Mouse (Mus musculus) midbrain, embryonic 11.5 days (tissue): ENCODE data around the gene 9130409I23Rik. TPM values are rescaled to one million over a fixed set of nuclear protein-coding genes. Genes with fewer than 3 reads are reported as not detected.

Experiments
- ATAC-seq: fragments of 200-750 bp; cut with Nextera tagmentation; 2 replicates; pipeline ENCODE4 v1.8.0; 2017; ENCODE audit warnings: moderate TSS enrichment, moderate library complexity; ENCODE audit not compliant: low FRiP score
- DNase-seq: peaks from one replicate; pipeline ENCODE4 v3.0.0; 2015; ENCODE audit warnings: low spot score; ENCODE audit errors: missing footprints
- H3K27ac ChIP-seq: fragments of 300-500 bp; sonication (generic); 2 replicates; pipeline ENCODE4 v1.5.1; 2014; ENCODE audit warnings: low read depth, low read length
- H3K27me3 ChIP-seq: fragments of 300-500 bp; sonication (generic); 2 replicates; pipeline ENCODE4 v1.6.1; 2014; ENCODE audit warnings: mild to moderate bottlenecking, low read length, moderate library complexity, mixed read lengths; ENCODE audit not compliant: control insufficient read depth, insufficient read depth
- H3K36me3 ChIP-seq: fragments of 300-500 bp; sonication (generic); 2 replicates; pipeline ENCODE4 v1.6.1; 2014; ENCODE audit warnings: mild to moderate bottlenecking, low read length, moderate library complexity, mixed read lengths; ENCODE audit not compliant: control insufficient read depth, insufficient read depth
- H3K4me1 ChIP-seq: fragments of 300-500 bp; sonication (generic); 2 replicates; pipeline ENCODE4 v1.6.1; 2014; ENCODE audit warnings: low read length; ENCODE audit not compliant: control insufficient read depth, insufficient read depth
- H3K4me2 ChIP-seq: fragments of 300-500 bp; sonication (generic); 2 replicates; pipeline ENCODE4 v1.6.1; 2014; ENCODE audit warnings: mild to moderate bottlenecking, moderate library complexity
- H3K4me3 ChIP-seq: fragments of 300-500 bp; sonication (generic); 2 replicates; pipeline ENCODE4 v1.5.1; 2014; ENCODE audit warnings: low read depth, low read length
- H3K9ac ChIP-seq: fragments of 300-500 bp; sonication (generic); 2 replicates; pipeline ENCODE4 v1.6.1; 2014; ENCODE audit warnings: low read length
- H3K9me3 ChIP-seq: fragments of 300-500 bp; sonication (generic); 2 replicates; pipeline ENCODE4 v1.6.1; 2016; ENCODE audit warnings: low read length; ENCODE audit not compliant: control insufficient read depth
- WGBS: fragments of 180-500 bp; shearing (Covaris S2); extraction: QIAGEN DNeasy Blood & Tissue Kit; methylation state at CpG from one replicate; pipeline ENCODE4 v1.1.7; 2014; 5-methylcytosine and 5-hydroxymethylcytosine counted together
- polyA plus RNA-seq: library from polyadenylated mRNA; unstranded; fragments of >200 nt; fragmentation: Nextera tagmentation; extraction: Ambion mirVana; gene quantifications from 2 replicates; pipeline ENCODE4 v1.2.1, GENCODE M21; 2014

Gene 9130409I23Rik
- polyA plus RNA-seq, 1 experiment from 2014 or later: not detected

GRCm38 (mm10) chr1:181061784-181062485, 10.9 kb downstream of the 9130409I23Rik start:
- H3K27me3 ChIP-seq: no peaks in the 10 kb centered on the region; the same call in 1 of the 2 replicates
- H3K36me3 ChIP-seq: no peaks in the 10 kb centered on the region
- no peak overlapping the region for H3K27ac ChIP-seq
- ATAC-seq: no peak
- H3K9me3 ChIP-seq: no peaks in the 10 kb centered on the region
- no peaks in the 10 kb centered on the region for H3K4me1 ChIP-seq
- DNase-seq: peak; percentile 75
- no peak overlapping the region for H3K4me3 ChIP-seq
- 73% methylated on average over 3 of the region's 3 CpGs for WGBS
- no peak overlapping the region for H3K9ac ChIP-seq
- H3K4me2 ChIP-seq: no peak overlapping the region

DNA sequence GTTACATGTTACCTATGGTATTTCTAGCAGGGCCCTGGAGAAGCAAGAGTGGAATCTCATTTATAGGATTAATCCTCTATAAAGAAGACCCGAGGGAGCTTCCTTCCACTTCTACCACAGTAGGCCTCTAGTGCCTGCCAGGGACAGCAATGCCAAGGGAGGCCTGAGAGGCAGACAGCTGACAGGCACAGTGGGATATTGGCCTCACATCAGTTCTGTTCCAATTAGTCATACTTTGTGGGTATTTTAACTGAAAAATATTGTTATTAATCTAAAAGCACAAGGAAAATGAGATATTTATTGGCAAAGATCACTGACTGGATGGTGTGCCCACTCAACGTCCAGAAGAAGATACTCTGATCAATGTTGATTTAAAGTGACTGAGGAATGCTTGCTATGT, 13.0 kb downstream of the 9130409I23Rik start:
- no peaks in the 10 kb centered on the region for H3K9me3 ChIP-seq
- H3K27me3 ChIP-seq: no peaks in the 10 kb centered on the region; the same call in 1 of the 2 replicates
- ATAC-seq: no peak
- H3K4me2 ChIP-seq: no peak overlapping the region
- no peaks in the 10 kb centered on the region for H3K36me3 ChIP-seq
- no peaks in the 10 kb centered on the region for H3K4me1 ChIP-seq
- peak; percentile 78 for DNase-seq
- WGBS: 71% methylated on average over 2 of the region's 2 CpGs
- H3K4me3 ChIP-seq: no peak overlapping the region
- no peak overlapping the region for H3K27ac ChIP-seq
- H3K9ac ChIP-seq: no peak overlapping the region

DNA sequence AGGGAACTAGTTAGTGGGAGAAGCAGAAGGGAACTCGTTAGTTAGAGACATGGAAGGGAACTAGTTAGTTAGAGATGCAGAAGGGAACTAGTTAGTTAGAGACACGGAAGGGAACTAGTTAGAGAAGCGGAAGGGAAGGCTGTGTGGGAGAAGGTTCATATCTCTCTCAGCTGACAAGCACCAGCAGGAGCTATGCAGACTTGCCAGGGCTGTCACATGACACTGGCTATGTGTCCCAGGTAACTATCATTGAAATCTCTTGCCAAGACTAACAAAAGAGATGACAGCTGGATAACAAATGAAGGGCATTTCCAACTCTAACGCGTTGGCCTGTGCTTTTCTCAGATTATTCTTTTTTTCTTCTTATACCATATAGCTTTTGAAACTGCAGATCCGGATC, 13.6 kb downstream of the 9130409I23Rik start:
- no peaks in the 10 kb centered on the region for H3K9me3 ChIP-seq
- H3K4me2 ChIP-seq: no peak overlapping the region
- no peaks in the 10 kb centered on the region for H3K27me3 ChIP-seq
- H3K4me3 ChIP-seq: no peak overlapping the region
- no peak overlapping the region for H3K9ac ChIP-seq
- H3K4me1 ChIP-seq: no peaks in the 10 kb centered on the region
- 86% methylated on average over 6 of the region's 6 CpGs for WGBS
- no peak overlapping the region for H3K27ac ChIP-seq
- ATAC-seq (no peak), DNase-seq (peak; percentile 69)
- no peaks in the 10 kb centered on the region for H3K36me3 ChIP-seq

DNA sequence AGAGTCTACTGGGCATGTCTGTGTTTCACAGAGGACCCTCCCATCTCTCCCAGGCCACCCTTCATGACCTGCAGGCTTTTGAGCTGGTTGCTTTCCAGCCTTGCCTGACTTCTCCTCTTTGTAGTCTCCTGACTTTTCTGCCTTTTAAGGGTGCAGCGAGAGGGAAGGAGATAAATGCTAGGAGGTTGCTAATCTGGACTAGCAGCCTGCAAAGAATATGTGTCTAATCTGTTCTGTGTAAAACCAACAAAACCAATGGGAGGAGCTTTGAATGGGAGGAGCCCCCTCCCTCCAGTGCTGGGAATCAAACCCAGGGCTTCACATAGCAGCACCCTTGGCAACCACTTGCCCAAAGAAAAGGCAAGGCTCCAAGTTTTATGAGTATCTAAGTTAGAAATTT, 17.3 kb downstream of the 9130409I23Rik start:
- Histone ChIP-seq H3K9me3 (no peaks in the 10 kb centered on the region), H3K4me2 (no peak overlapping the region), H3K9ac (no peak overlapping the region), H3K4me1 (no peaks in the 10 kb centered on the region), H3K27me3 (no peaks in the 10 kb centered on the region), H3K4me3 (no peak overlapping the region), H3K27ac (no peak overlapping the region), H3K36me3 (no peaks in the 10 kb centered on the region)
- ATAC-seq (no peak), DNase-seq (peak; percentile 23)
- 76% methylated on average over 1 of the region's 1 CpGs for WGBS

DNA sequence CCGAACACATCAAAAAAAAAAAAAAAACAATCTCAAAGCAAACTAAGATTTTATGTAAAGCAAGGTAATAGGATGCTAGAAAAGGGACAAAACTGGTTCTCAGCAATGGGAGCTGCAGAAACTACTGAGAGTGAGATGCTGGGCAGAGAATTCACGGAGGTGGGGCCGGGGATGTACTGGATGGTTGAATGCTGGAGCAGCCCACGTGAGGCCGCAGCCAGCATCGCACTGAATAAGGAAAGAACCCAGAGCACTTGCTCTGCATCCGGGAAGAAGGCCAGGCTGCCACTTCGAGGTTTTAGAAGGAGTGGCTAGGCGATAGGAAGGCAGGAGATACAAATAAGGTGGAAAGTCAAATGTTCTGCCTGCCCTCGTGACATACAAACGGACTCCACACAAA, 18.6 kb downstream of the 9130409I23Rik start:
- Histone ChIP-seq H3K4me2 (no peak overlapping the region), H3K4me3 (no peak overlapping the region), H3K27me3 (no peaks in the 10 kb centered on the region), H3K9me3 (no peaks in the 10 kb centered on the region), H3K36me3 (no peaks in the 10 kb centered on the region), H3K9ac (no peak overlapping the region), H3K27ac (no peak overlapping the region), H3K4me1 (no peaks in the 10 kb centered on the region)
- 71% methylated on average over 11 of the region's 11 CpGs for WGBS
- no peak for ATAC-seq
- peak; percentile 75 for DNase-seq

DNA sequence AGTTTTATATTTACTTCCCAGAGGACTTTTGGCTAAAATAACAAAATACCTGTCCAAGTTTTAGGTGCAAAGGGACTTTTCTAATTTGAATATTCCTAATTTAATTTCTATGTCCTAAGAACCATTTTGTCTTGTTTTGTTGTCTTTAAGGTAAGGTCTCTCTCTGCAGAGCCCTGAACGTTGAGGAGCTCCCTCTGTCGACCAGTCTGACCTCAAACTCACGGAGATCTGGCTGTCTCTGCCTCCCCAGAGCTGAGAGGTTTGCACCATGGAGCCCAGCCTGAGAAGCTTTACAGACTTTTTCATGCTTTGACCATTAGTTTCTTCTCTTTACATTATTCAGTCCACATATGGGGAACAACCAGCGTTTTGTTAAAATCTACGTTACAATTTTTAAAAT, 22.0 kb downstream of the 9130409I23Rik start:
- no peak overlapping the region for H3K4me3 ChIP-seq
- no peaks in the 10 kb centered on the region for H3K27me3 ChIP-seq
- H3K9me3 ChIP-seq: no peaks in the 10 kb centered on the region
- H3K4me1 ChIP-seq: no peaks in the 10 kb centered on the region
- no peak overlapping the region for H3K27ac ChIP-seq
- DNase-seq (no peak), ATAC-seq (no peak)
- H3K36me3 ChIP-seq: no peaks in the 10 kb centered on the region
- H3K9ac ChIP-seq: no peak overlapping the region
- H3K4me2 ChIP-seq: no peak overlapping the region
- WGBS: 45% methylated on average over 5 of the region's 5 CpGs

DNA sequence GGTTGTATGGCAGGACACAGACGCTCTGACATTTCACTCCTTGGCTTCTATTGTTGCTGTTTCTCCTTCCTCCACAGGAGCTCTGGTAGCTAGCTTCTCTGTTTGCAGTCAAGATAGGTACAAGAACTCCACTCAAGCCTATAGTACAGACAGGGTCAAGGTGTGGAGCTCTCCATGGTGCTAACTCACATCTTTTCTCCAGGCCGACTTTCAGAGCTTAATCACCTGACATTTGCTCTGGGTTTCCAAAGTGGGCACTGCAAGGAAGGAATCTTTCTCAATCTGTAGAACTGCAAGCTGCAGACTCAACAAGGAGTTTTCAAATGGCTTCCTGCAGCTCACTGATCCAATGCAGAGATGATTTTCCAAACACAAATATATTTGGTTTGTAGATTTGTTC, 33.0 kb downstream of the 9130409I23Rik start:
- H3K4me1 ChIP-seq: no peaks in the 10 kb centered on the region
- peak; percentile 62 for DNase-seq
- no peak for ATAC-seq
- no peak overlapping the region for H3K4me3 ChIP-seq
- WGBS: 45% methylated on average over 2 of the region's 2 CpGs
- H3K9me3 ChIP-seq: no peaks in the 10 kb centered on the region
- H3K27ac ChIP-seq: no peak overlapping the region
- no peaks in the 10 kb centered on the region for H3K27me3 ChIP-seq
- no peak overlapping the region for H3K4me2 ChIP-seq
- H3K9ac ChIP-seq: no peak overlapping the region
- H3K36me3 ChIP-seq: no peaks in the 10 kb centered on the region

- Histone ChIP-seq H3K9me3 (no peaks in the 10 kb centered on the region), H3K36me3 (peaks cover 13% of the 10 kb centered on the region; the same call in 1 of the 2 replicates)
- 85% methylated on average over 12 of the region's 12 CpGs for WGBS
These were observed 39.0 kb downstream of the 9130409I23Rik start for GRCm38 (mm10) chr1:181090048-181090447.

More at GRCm38 (mm10) chr1:181090048-181090447, 39.0 kb downstream of the 9130409I23Rik start:
- H3K27ac ChIP-seq: no peak overlapping the region
- ATAC-seq: no peak
- peak; percentile 45 for DNase-seq
- H3K4me1 ChIP-seq: no peaks in the 10 kb centered on the region
- H3K9ac ChIP-seq: no peak overlapping the region
- H3K4me3 ChIP-seq: no peak overlapping the region
- no peak overlapping the region for H3K4me2 ChIP-seq
- H3K27me3 ChIP-seq: no peaks in the 10 kb centered on the region
